Mouse (Mus musculus): Measurements from ENCODE around the gene Sipa1.

DNA sequence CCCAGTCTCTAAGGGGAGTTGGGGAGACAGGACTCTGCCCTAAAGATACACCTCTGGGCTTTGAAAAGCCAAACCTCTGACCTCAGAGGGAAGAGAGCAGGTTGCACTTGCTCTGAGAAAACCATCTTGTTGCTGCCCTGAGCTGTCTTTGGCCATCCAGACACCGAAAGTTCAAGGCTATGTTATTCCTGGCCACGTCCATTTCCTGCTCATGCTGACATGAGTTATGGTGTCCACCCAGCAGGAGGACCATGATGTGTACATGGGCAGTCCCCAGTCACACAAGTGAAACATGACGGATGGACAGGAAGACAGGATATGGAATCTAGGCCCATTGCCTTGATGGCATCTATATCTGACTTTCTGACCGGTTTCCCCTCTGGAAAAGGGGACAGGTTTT is 16.9 kb upstream of the Sipa1 start:
- TF ChIP-seq CTCF (IDR thresholded peaks at IDR 0.05; ENCODE audit: extremely low read depth, insufficient read depth, insufficient read length, insufficient replicate concordance) (no peak), POLR2A (IDR thresholded peaks at IDR 0.05; ENCODE audit: low read depth, low read length) (no peak)
